ENCODE assay signal across 8 mouse cellular contexts in genomic region chr4:33208881-33209841, GRCm38 (mm10). TPM values are rescaled to one million over a fixed set of nuclear protein-coding genes. Genes with fewer than 3 reads are reported as not detected.
A peak's percentile ranks its signal among the peaks of the same experiment; 100 is the strongest.
DNase-seq lines count a peak whose midpoint lies in the region; ATAC-seq lines count a peak whose summit lies in the region.

Gene Srsf12 (plus strand): TSS chr4:33208991.

- peak within 1 kb of the TSS; percentile 100 for H3K4me2 ChIP-seq in heart, embryonic 15.5 days
- peak within 1 kb of the TSS; percentile 100 for H3K4me2 ChIP-seq in lung, embryonic 15.5 days

- H3K9ac ChIP-seq in heart, embryonic 15.5 days = peak within 1 kb of the TSS; percentile 64
- peak within 1 kb of the TSS; percentile 70 for H3K9ac ChIP-seq in lung, embryonic 15.5 days

- peak; percentile 54 for ATAC-seq in heart, embryonic 15.5 days (replicated peaks; ENCODE audit: insufficient number of reproducible peaks, insufficient read depth, low FRiP score, low read depth)
- ATAC-seq in lung, embryonic 15.5 days (ENCODE audit: borderline replicate concordance, extremely low read depth, low FRiP score, low TSS enrichment) = peak; percentile 83

- no peak within 1 kb of the TSS for H3K27ac ChIP-seq in heart, embryonic 15.5 days
- no peak within 1 kb of the TSS for H3K27ac ChIP-seq in lung, embryonic 15.5 days

- H3K4me1 ChIP-seq in heart, embryonic 15.5 days (replicated peaks) = peaks cover 10% of the 10 kb centered on the region
- H3K4me1 ChIP-seq in lung, embryonic 15.5 days = peaks cover 8% of the 10 kb centered on the region; the same call in 1 of the 2 replicates

- no peaks in the 10 kb centered on the region for H3K36me3 ChIP-seq in heart, embryonic 15.5 days
- H3K36me3 ChIP-seq in lung, embryonic 15.5 days = no peaks in the 10 kb centered on the region

- DNase-seq in left cerebral cortex, adult 18-20 months (ENCODE audit: low spot score in 2 of 2) = peak; percentile 52 to 57
- DNase-seq in left cerebral cortex, adult 11 months (ENCODE audit: low spot score) = no peak
- peak; percentile 69 to 72 for DNase-seq in cerebellum, postnatal 36 days
- peak in 1 of 2 experiments; percentile 46 for DNase-seq in layer of hippocampus, adult 8-10 months (ENCODE audit: low spot score in 2 of 2)
- peak; percentile 14 for DNase-seq in ovary, postnatal 14 days (ENCODE audit: low spot score)
- DNase-seq in thymus, postnatal 36 days = peak; percentile 52 to 65

- peak within 1 kb of the TSS; percentile 64 for H3K4me3 ChIP-seq in heart, embryonic 15.5 days
- H3K4me3 ChIP-seq in lung, embryonic 15.5 days = peak within 1 kb of the TSS; percentile 59

- WGBS in heart, embryonic 15.5 days = 5% methylated on average over 64 of the region's 65 CpGs
- WGBS in lung, embryonic 15.5 days = 2% methylated on average over 65 of the region's 65 CpGs

- H3K27me3 ChIP-seq in heart, embryonic 15.5 days = peaks cover 6% of the 10 kb centered on the region; the same call in 1 of the 2 replicates
- no peaks in the 10 kb centered on the region; the same call in 1 of the 2 replicates for H3K27me3 ChIP-seq in lung, embryonic 15.5 days

- H3K9me3 ChIP-seq in heart, embryonic 15.5 days (replicated peaks) = no peaks in the 10 kb centered on the region
- H3K9me3 ChIP-seq in lung, embryonic 15.5 days = no peaks in the 10 kb centered on the region

RNA-seq across cellular contexts. Expression of gene Srsf12, which starts in this region (rescaled TPM):
- total RNA-seq in left cerebral cortex, adult 18-20 months (2021) = 10 to 100 TPM; 22.8 to 24.9 TPM
- polyA plus RNA-seq in heart, embryonic 15.5 days (2015; fragmentation: Nextera tagmentation; extraction: Ambion mirVana) = 2.1 and 2.3 TPM in 2 replicates
- total RNA-seq in layer of hippocampus, adult 8-10 months (2022) = 10 to 100 TPM; 21.8 to 25.8 (median 24.5) TPM
- polyA plus RNA-seq in lung, embryonic 15.5 days (2015; fragmentation: Nextera tagmentation; extraction: Ambion mirVana) = 3.3 TPM in 2 replicates
